Mouse (Mus musculus): ENCODE results near the gene Inha. TPM values are rescaled to one million over a fixed set of nuclear protein-coding genes. Genes with fewer than 3 reads are reported as not detected.
A peak's percentile ranks its signal among the peaks of the same experiment; 100 is the strongest.

The Inha gene
- polyA plus RNA-seq, 1 experiment from 2014 or later: 7.8 TPM

- H3K36me3 ChIP-seq: peaks cover 41% of the 10 kb centered on the region
- H3K4me3 ChIP-seq: no peak overlapping the region; the same call in 1 of the 2 replicates
- no peaks in the 10 kb centered on the region for H3K27me3 ChIP-seq (ENCODE audit: insufficient read depth, poor library complexity, severe bottlenecking)
- H3K4me1 ChIP-seq: peaks cover 54% of the 10 kb centered on the region
- DNase-seq (ENCODE audit: low spot score): no peak
- no peaks in the 10 kb centered on the region for H3K9me3 ChIP-seq
- 74% methylated on average over 18 of the region's 18 CpGs for WGBS
- peak overlapping the region; percentile 87 for H3K27ac ChIP-seq
These were observed 51.7 kb downstream of the Inha start for GRCm38 (mm10) chr1:75558388-75559178.

- Histone ChIP-seq H3K27me3 (ENCODE audit: insufficient read depth, poor library complexity, severe bottlenecking) (no peaks in the 10 kb centered on the region), H3K9me3 (no peaks in the 10 kb centered on the region), H3K4me3 (peak overlapping the region; percentile 40), H3K4me1 (peaks cover 52% of the 10 kb centered on the region), H3K36me3 (peaks cover 33% of the 10 kb centered on the region), H3K27ac (peak overlapping the region; percentile 87)
- WGBS: 5% methylated on average over 17 of the region's 17 CpGs
- peak; percentile 96 for DNase-seq (ENCODE audit: low spot score)
These were observed 52.5 kb downstream of the Inha start for GRCm38 (mm10) chr1:75559212-75559925.

Other genes starting within 250 kb of the Inha start
- 0.70 and 0.84 TPM in 2 replicates for gene Ptprn, start 242.6 kb upstream of the Inha start, polyA plus RNA-seq (2016; fragmentation: Nextera tagmentation; extraction: Ambion mirVana)
- not detected in 2 replicates for gene Resp18, start 228.7 kb upstream of the Inha start, polyA plus RNA-seq (2016; fragmentation: Nextera tagmentation; extraction: Ambion mirVana)
- 142 and 144 TPM in 2 replicates for gene Dnpep, start 189.1 kb upstream of the Inha start, polyA plus RNA-seq (2016; fragmentation: Nextera tagmentation; extraction: Ambion mirVana)
- gene Des, start 146.7 kb upstream of the Inha start, polyA plus RNA-seq (2016; fragmentation: Nextera tagmentation; extraction: Ambion mirVana): 341 and 642 TPM in 2 replicates
- gene Speg, start 131.8 kb upstream of the Inha start, polyA plus RNA-seq (2016; fragmentation: Nextera tagmentation; extraction: Ambion mirVana): 77.9 and 80.0 TPM in 2 replicates
- gene Gmppa, start 71.1 kb upstream of the Inha start, polyA plus RNA-seq (2016; fragmentation: Nextera tagmentation; extraction: Ambion mirVana): 73.4 and 75.4 TPM in 2 replicates
- 0.79 and 2.3 TPM in 2 replicates for gene Asic4, start 56.6 kb upstream of the Inha start, polyA plus RNA-seq (2016; fragmentation: Nextera tagmentation; extraction: Ambion mirVana)
- 30.8 and 30.9 TPM in 2 replicates for gene Chpf, start 27.8 kb upstream of the Inha start, polyA plus RNA-seq (2016; fragmentation: Nextera tagmentation; extraction: Ambion mirVana)
- 0.36 and 0.39 TPM in 2 replicates for gene Tmem198, start 27.5 kb upstream of the Inha start, polyA plus RNA-seq (2016; fragmentation: Nextera tagmentation; extraction: Ambion mirVana)
- gene Obsl1, start 625 bp upstream of the Inha start, polyA plus RNA-seq (2016; fragmentation: Nextera tagmentation; extraction: Ambion mirVana): 103 and 107 TPM in 2 replicates
- 20.2 and 22.3 TPM in 2 replicates for gene Stk11ip, start 14.5 kb downstream of the Inha start, polyA plus RNA-seq (2016; fragmentation: Nextera tagmentation; extraction: Ambion mirVana)
- 20.0 and 29.8 TPM in 2 replicates for gene Slc4a3, start 39.2 kb downstream of the Inha start, polyA plus RNA-seq (2016; fragmentation: Nextera tagmentation; extraction: Ambion mirVana)